Mouse (Mus musculus) kidney, adult 2 months (tissue): Measurements from ENCODE around the gene Fam208a. TPM values are rescaled to one million over a fixed set of nuclear protein-coding genes. Genes with fewer than 3 reads are reported as not detected.

Source experiments
- DNase-seq: peaks from one replicate; pipeline ENCODE4 v3.0.0; 2021
- H3K27ac ChIP-seq: fragments of 200-500 bp; 2 replicates; pipeline ENCODE4 v1.5.1; 2012; ENCODE audit warnings: low read depth, low read length, control low read depth, inconsistent platforms; ENCODE audit not compliant: insufficient read depth
- H3K27me3 ChIP-seq: fragments of 200-500 bp; replicated peaks from 2 replicates; pipeline ENCODE4 v1.6.1; 2012; ENCODE audit warnings: mild to moderate bottlenecking, moderate library complexity, low read length, inconsistent platforms; ENCODE audit not compliant: control insufficient read depth, insufficient read depth
- H3K36me3 ChIP-seq: fragments of 200-500 bp; 2 replicates; pipeline ENCODE4 v1.6.1; 2012; ENCODE audit warnings: mild to moderate bottlenecking, moderate library complexity, low read length, inconsistent platforms; ENCODE audit not compliant: control insufficient read depth, insufficient read depth
- H3K4me1 ChIP-seq: fragments of 200-500 bp; 2 replicates; pipeline ENCODE4 v1.6.1; 2011; ENCODE audit warnings: low read length; ENCODE audit not compliant: control insufficient read depth, insufficient read depth
- H3K4me3 ChIP-seq: fragments of 200-500 bp; 2 replicates; pipeline ENCODE4 v1.5.1; 2011; ENCODE audit warnings: mild to moderate bottlenecking, low read depth, low read length, control low read depth; ENCODE audit not compliant: insufficient read depth
- CTCF ChIP-seq: fragments of 200-500 bp; conservative IDR thresholded peaks from 2 replicates; pipeline ENCODE4 v1.5.1; 2011; ENCODE audit warnings: low read depth, mild to moderate bottlenecking, control low read depth, low read length, moderate library complexity, mixed read lengths; ENCODE audit not compliant: insufficient read depth, insufficient read length
- POLR2A ChIP-seq: fragments of 200-500 bp; IDR thresholded peaks from one replicate; pipeline ENCODE4 v1.6.1; 2011; ENCODE audit warnings: low read depth, low read length, control low read depth
- WGBS: fragments of 180-500 bp; shearing (Covaris S2); methylation state at CpG from one replicate; pipeline ENCODE4 v1.1.7; 2018; 5-methylcytosine and 5-hydroxymethylcytosine counted together
- polyA plus RNA-seq: library from polyadenylated mRNA; depleted of rRNA; stranded (reverse); fragments of >200 nt; gene quantifications from 2 replicates; pipeline ENCODE4 v1.2.3, GENCODE M21; 2012

Fam208a gene
- polyA plus RNA-seq, 1 experiment = 6.8 TPM

DNA sequence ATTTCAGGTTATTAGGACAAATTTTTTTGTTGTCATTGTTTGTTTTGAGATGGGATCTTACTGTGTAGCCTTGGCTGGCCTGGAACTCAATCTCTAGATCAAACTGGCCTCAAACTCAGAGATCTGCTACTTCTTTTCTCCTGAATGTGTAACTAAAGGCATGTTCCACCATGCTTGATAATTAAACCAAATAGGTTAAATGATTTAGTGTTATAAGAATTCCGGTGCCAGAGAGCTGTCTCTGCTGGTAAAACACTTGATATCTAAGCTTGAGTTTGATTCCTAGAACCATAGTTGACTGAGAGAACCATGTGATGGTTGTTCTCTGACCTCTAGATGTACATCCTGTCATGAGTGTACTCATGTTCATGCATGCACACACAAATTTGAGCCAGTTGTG lies 7.5 kb downstream of the Fam208a start:
- WGBS = 65% methylated on average over 1 of the region's 1 CpGs
- Histone ChIP-seq H3K27me3 (no peaks in the 10 kb centered on the region), H3K27ac (peak overlapping the region; percentile 86), H3K4me1 (peaks cover 9% of the 10 kb centered on the region; the same call in 1 of the 2 replicates), H3K4me3 (no peak overlapping the region), H3K36me3 (peaks cover 4% of the 10 kb centered on the region; the same call in 1 of the 2 replicates)
- TF ChIP-seq POLR2A = no peak
- no peak for TF ChIP-seq CTCF
- DNase-seq = peak; percentile 61

DNA sequence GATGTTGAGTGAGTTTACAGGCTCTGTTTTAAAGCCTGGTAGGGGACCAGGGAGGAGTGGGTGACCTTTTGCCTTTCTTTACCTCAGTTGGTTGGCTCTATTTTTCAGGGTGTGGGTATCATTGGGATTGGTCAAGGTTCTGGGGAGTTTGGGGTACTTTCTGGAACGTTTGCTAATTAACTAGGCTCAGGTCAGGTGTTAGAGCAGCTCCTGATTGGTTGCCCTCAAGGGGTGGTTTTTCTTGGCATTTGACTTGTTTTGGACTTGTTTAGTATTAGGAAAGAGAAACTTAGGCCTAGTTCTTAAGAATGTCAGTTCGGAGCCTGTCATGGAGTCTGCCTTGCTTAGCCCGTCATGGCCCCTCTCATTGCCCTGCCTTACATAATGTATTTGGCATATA lies 8.2 kb downstream of the Fam208a start:
- Histone ChIP-seq H3K36me3 (peaks cover 4% of the 10 kb centered on the region; the same call in 1 of the 2 replicates), H3K4me3 (no peak overlapping the region), H3K27ac (peak overlapping the region; percentile 86), H3K4me1 (peaks cover 9% of the 10 kb centered on the region; the same call in 1 of the 2 replicates), H3K27me3 (no peaks in the 10 kb centered on the region)
- TF ChIP-seq CTCF = no peak
- no peak for TF ChIP-seq POLR2A
- 65% methylated on average over 3 of the region's 3 CpGs for WGBS
- DNase-seq = peak; percentile 85

DNA sequence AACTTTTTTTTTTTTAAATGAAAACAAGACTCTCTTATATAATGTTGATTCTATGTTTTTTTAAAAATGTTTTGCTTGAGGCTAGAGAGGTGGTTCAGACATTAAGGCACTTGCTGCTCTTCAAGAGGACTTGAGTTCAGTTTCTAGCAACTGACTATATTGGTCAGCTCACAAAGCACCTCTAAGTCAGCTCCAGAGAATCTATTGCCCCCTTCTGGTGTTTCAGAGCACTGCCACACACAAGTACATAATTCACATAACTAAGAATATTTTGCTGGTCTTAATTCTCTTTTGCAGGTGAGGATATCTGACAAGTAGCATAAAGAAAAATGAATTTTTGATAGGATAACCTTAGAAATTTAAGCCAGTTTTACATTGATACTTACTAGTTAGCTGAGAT lies 12.3 kb downstream of the Fam208a start:
- Histone ChIP-seq H3K27ac (no peak overlapping the region), H3K27me3 (no peaks in the 10 kb centered on the region), H3K4me3 (no peak overlapping the region), H3K4me1 (peaks cover 4% of the 10 kb centered on the region; the same call in 1 of the 2 replicates), H3K36me3 (peaks cover 9% of the 10 kb centered on the region)
- TF ChIP-seq POLR2A (no peak), CTCF (0 out of 2 replicates have a peak, but pooled peaks have one; percentile 5)
- DNase-seq = peak; percentile 39

DNA sequence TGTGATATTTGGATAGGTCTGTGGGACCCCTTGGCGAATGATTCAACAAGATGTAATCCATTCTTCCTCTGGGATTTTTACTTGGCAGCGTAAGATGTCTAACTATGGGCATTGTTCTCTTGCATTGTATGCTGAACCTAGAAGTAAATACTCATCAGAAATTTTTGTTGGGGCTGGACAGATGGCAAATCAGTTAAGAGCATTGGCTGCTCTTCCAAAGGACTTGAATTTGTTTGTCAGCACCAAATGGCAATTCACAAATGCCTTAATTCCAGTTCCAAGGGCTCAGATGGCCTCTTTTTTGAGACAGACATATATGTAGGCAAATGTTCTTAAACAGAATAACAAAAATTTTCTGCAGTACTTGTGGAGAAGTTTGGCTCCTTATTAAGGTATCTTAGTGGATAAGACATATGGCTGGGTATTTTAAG lies 16.2 kb downstream of the Fam208a start:
- H3K36me3 ChIP-seq = peaks cover 11% of the 10 kb centered on the region
- WGBS = 92% methylated on average over 2 of the region's 2 CpGs
- H3K27me3 ChIP-seq = no peaks in the 10 kb centered on the region
- DNase-seq = no peak
- H3K4me3 ChIP-seq = no peak overlapping the region
- H3K27ac ChIP-seq = no peak overlapping the region
- no peaks in the 10 kb centered on the region for H3K4me1 ChIP-seq
- TF ChIP-seq CTCF (no peak), POLR2A (no peak)

DNA sequence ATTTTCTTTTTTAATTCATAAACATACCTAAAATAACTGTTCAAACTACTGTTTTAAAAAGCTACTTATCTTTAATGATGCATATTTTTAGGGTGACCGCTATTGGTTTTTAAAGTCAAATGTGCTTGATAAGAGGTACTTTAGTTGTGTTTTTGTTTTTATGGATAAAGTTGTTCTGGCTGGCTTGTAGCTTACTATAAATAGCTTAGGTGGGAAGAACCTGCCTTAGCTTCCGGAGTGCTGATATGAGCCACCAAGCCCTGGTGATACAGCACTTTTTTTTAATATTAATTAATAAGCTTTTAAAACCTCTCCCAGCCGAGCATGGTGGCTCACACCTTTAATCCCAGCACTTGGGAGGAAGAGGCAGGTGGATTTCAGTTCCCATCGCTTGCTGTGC lies 18.3 kb downstream of the Fam208a start:
- WGBS = 73% methylated on average over 4 of the region's 4 CpGs
- Histone ChIP-seq H3K27ac (no peak overlapping the region), H3K4me3 (no peak overlapping the region), H3K36me3 (peaks cover 7% of the 10 kb centered on the region), H3K4me1 (no peaks in the 10 kb centered on the region), H3K27me3 (no peaks in the 10 kb centered on the region)
- no peak for TF ChIP-seq CTCF
- TF ChIP-seq POLR2A = no peak
- no peak for DNase-seq

DNA sequence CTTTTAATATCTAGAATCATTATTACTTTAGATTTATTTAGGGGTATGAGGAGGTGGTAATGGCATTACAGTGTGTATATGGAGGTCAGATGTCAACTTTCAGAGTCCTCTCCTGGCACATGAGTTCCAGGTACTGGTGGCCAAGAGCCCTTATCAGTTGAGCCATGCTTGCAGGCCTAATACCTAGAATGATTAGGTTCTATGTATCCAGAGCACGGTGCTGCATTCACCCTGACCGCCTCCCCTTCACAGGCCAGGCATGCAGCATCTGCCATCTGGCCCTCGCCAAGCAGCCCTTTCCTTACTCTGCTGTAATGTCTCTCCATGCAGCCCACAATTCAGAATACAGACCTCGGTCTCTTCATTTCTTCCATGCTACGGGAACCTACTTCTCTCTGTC lies 62.8 kb downstream of the Fam208a start:
- no peak overlapping the region for H3K4me3 ChIP-seq
- peaks cover 3% of the 10 kb centered on the region for H3K36me3 ChIP-seq
- H3K27me3 ChIP-seq = no peaks in the 10 kb centered on the region
- WGBS = 90% methylated on average over 5 of the region's 5 CpGs
- no peak for DNase-seq
- no peak overlapping the region for H3K27ac ChIP-seq
- H3K4me1 ChIP-seq = no peaks in the 10 kb centered on the region
- TF ChIP-seq CTCF (no peak), POLR2A (no peak)

DNA sequence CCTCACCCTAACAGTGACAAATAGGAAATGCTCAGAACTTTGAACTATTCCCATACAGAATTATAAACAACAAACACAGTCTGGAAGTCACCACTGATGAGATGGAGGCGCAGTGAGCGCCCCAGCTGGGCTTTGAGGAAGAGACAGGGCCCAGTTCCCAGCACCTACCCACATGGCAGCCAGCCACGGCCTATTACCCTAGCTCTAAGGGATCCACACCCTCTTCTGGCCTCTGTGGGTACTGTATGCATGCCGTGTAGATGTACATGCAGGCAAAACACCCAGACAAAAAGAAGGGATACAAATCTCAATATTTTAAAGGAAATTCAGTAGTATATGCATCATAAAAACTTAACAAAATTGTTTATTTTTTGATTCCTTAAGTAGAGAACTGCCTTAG lies 64.9 kb downstream of the Fam208a start:
- no peak for TF ChIP-seq POLR2A
- 0 out of 2 replicates have a peak, but pooled peaks have one; percentile 11 for TF ChIP-seq CTCF
- no peaks in the 10 kb centered on the region for H3K4me1 ChIP-seq
- H3K27ac ChIP-seq = no peak overlapping the region
- H3K27me3 ChIP-seq = no peaks in the 10 kb centered on the region
- DNase-seq = peak; percentile 15
- H3K36me3 ChIP-seq = peaks cover 3% of the 10 kb centered on the region
- no peak overlapping the region for H3K4me3 ChIP-seq
- 95% methylated on average over 4 of the region's 4 CpGs for WGBS

DNA sequence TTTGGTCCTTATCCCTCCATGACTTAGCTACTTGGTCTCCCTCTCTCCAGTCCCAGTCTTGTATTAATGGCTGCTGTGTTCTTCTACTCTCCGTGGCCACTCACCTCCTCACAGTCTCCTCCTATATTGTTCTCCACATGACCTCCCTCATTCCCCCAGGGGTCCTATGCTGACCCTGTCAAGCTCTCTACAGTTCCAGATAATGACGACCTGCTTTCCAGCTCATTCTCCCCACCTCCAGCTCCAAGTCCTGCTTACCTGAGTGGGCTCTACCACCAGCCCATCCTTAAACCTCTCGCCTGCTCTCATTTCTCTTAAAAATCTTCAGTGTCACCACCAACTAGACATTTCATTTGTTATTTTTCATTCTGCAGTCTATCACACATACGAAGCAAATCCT lies 72.5 kb downstream of the Fam208a start:
- 89% methylated on average over 4 of the region's 4 CpGs for WGBS
- H3K4me3 ChIP-seq = no peak overlapping the region
- no peaks in the 10 kb centered on the region for H3K4me1 ChIP-seq
- no peak for DNase-seq
- no peaks in the 10 kb centered on the region for H3K36me3 ChIP-seq
- H3K27ac ChIP-seq = no peak overlapping the region
- no peaks in the 10 kb centered on the region for H3K27me3 ChIP-seq
- no peak for TF ChIP-seq CTCF
- TF ChIP-seq POLR2A = no peak
